Mouse (Mus musculus) thymus, adult 2 months (tissue): ENCODE measurements at regions not wholly inside any gene's neighbourhood (a gene's known extent, or its start where the extent isn't known, plus 50 kb on each side); places are given as distances from the start of the nearest gene placed in this dataset.

ENCODE experiments used
- DNase-seq: peaks from one replicate; pipeline ENCODE4 v3.0.0; 2021
- H3K27ac ChIP-seq: fragments of 200-500 bp; 2 replicates; pipeline ENCODE4 v1.5.1; 2012; ENCODE audit warnings: low read length, control low read depth; ENCODE audit not compliant: control insufficient read depth, insufficient read depth
- H3K27me3 ChIP-seq: fragments of 200-500 bp; 2 replicates; pipeline ENCODE4 v1.6.1; 2012; ENCODE audit warnings: mild to moderate bottlenecking, low read length, moderate library complexity, mixed read lengths; ENCODE audit not compliant: control insufficient read depth, insufficient read depth
- H3K36me3 ChIP-seq: fragments of 200-500 bp; 2 replicates; pipeline ENCODE4 v1.6.1; 2012; ENCODE audit warnings: mild to moderate bottlenecking, low read length, moderate library complexity; ENCODE audit not compliant: control insufficient read depth, insufficient read depth
- H3K4me1 ChIP-seq: fragments of 200-500 bp; replicated peaks from 2 replicates; pipeline ENCODE4 v1.6.1; 2012; ENCODE audit warnings: low read length; ENCODE audit not compliant: control insufficient read depth, insufficient read depth
- H3K4me3 ChIP-seq: fragments of 200-500 bp; 2 replicates; pipeline ENCODE4 v1.5.1; 2012; ENCODE audit warnings: mild to moderate bottlenecking, low read length, control low read depth, moderate library complexity; ENCODE audit not compliant: control insufficient read depth, insufficient read depth
- CTCF ChIP-seq: fragments of 200-500 bp; IDR thresholded peaks from 2 replicates; pipeline ENCODE4 v1.5.1; 2012; ENCODE audit warnings: mild to moderate bottlenecking, control low read depth, low read length, moderate library complexity, borderline replicate concordance; ENCODE audit not compliant: control insufficient read depth, poor library complexity, insufficient read depth; ENCODE audit errors: extremely low read depth
- POLR2A ChIP-seq: fragments of 200-500 bp; IDR thresholded peaks from 2 replicates; pipeline ENCODE4 v1.6.1; 2012; ENCODE audit warnings: mild to moderate bottlenecking, low read length, control low read depth, moderate library complexity; ENCODE audit not compliant: control insufficient read depth, poor library complexity, insufficient read depth; ENCODE audit errors: extremely low read depth
- WGBS: fragments of 180-500 bp; shearing (Covaris S2); methylation state at CpG from one replicate; pipeline ENCODE4 v1.1.7; 2018; 5-methylcytosine and 5-hydroxymethylcytosine counted together

GRCm38 (mm10) chr6:94789308-94789763, 89.4 kb upstream of the Lrig1 start:
- H3K4me3 ChIP-seq: no peak overlapping the region
- WGBS: 36% methylated on average over 5 of the region's 5 CpGs
- no peaks in the 10 kb centered on the region for H3K4me1 ChIP-seq
- H3K36me3 ChIP-seq: no peaks in the 10 kb centered on the region
- no peaks in the 10 kb centered on the region for H3K27me3 ChIP-seq
- no peak for TF ChIP-seq CTCF
- TF ChIP-seq POLR2A: no peak
- DNase-seq: no peak
- H3K27ac ChIP-seq: no peak overlapping the region

- no peak overlapping the region for H3K4me3 ChIP-seq
- peaks cover 4% of the 10 kb centered on the region; the same call in 1 of the 2 replicates for H3K4me1 ChIP-seq
- H3K27ac ChIP-seq: no peak overlapping the region
- no peaks in the 10 kb centered on the region for H3K36me3 ChIP-seq
- 95% methylated on average over 1 of the region's 1 CpGs for WGBS
- TF ChIP-seq CTCF (no peak), POLR2A (no peak)
- DNase-seq: no peak
- H3K27me3 ChIP-seq: no peaks in the 10 kb centered on the region
Observed at GRCm38 (mm10) chr6:94783471-94783870, 83.5 kb upstream of the Lrig1 start.

GRCm38 (mm10) chr6:94780621-94781020, 80.7 kb upstream of the Lrig1 start:
- Histone ChIP-seq H3K4me1 (peaks cover 4% of the 10 kb centered on the region; the same call in 1 of the 2 replicates), H3K27ac (no peak overlapping the region), H3K27me3 (no peaks in the 10 kb centered on the region), H3K4me3 (no peak overlapping the region), H3K36me3 (no peaks in the 10 kb centered on the region)
- TF ChIP-seq CTCF: no peak
- TF ChIP-seq POLR2A: no peak
- no peak for DNase-seq
- WGBS: 88% methylated on average over 4 of the region's 4 CpGs

GRCm38 (mm10) chr6:94779854-94780253, 79.9 kb upstream of the Lrig1 start:
- no peak overlapping the region for H3K27ac ChIP-seq
- H3K27me3 ChIP-seq: no peaks in the 10 kb centered on the region
- peaks cover 4% of the 10 kb centered on the region; the same call in 1 of the 2 replicates for H3K4me1 ChIP-seq
- no peak overlapping the region for H3K4me3 ChIP-seq
- TF ChIP-seq CTCF (no peak), POLR2A (no peak)
- H3K36me3 ChIP-seq: no peaks in the 10 kb centered on the region
- no peak for DNase-seq
- WGBS: 64% methylated on average over 7 of the region's 7 CpGs

GRCm38 (mm10) chr6:94779213-94779612, 79.3 kb upstream of the Lrig1 start:
- H3K4me3 ChIP-seq: no peak overlapping the region
- DNase-seq: no peak

GRCm38 (mm10) chr6:94778797-94779196, 78.8 kb upstream of the Lrig1 start:
- DNase-seq: no peak
- H3K27ac ChIP-seq: no peak overlapping the region
- peaks cover 4% of the 10 kb centered on the region; the same call in 1 of the 2 replicates for H3K4me1 ChIP-seq
- no peaks in the 10 kb centered on the region for H3K27me3 ChIP-seq
- TF ChIP-seq POLR2A (no peak), CTCF (no peak)
- WGBS: 17% methylated on average over 1 of the region's 1 CpGs
- H3K36me3 ChIP-seq: no peaks in the 10 kb centered on the region
- no peak overlapping the region for H3K4me3 ChIP-seq

More at GRCm38 (mm10) chr6:94779213-94779612, 79.3 kb upstream of the Lrig1 start:
- H3K36me3 ChIP-seq: no peaks in the 10 kb centered on the region
- WGBS: 59% methylated on average over 6 of the region's 7 CpGs
- no peaks in the 10 kb centered on the region for H3K27me3 ChIP-seq
- H3K4me1 ChIP-seq: peaks cover 4% of the 10 kb centered on the region; the same call in 1 of the 2 replicates
- H3K27ac ChIP-seq: no peak overlapping the region
- TF ChIP-seq POLR2A: no peak
- no peak for TF ChIP-seq CTCF

GRCm38 (mm10) chr6:94776585-94776984, 76.6 kb upstream of the Lrig1 start:
- DNase-seq: no peak
- TF ChIP-seq POLR2A (no peak), CTCF (no peak)
- no peak overlapping the region for H3K27ac ChIP-seq

More at GRCm38 (mm10) chr6:94776585-94776984, 76.6 kb upstream of the Lrig1 start:
- H3K4me3 ChIP-seq: no peak overlapping the region
- WGBS: 91% methylated on average over 4 of the region's 4 CpGs
- no peaks in the 10 kb centered on the region for H3K36me3 ChIP-seq
- H3K27me3 ChIP-seq: no peaks in the 10 kb centered on the region; the same call in 1 of the 2 replicates
- H3K4me1 ChIP-seq: peaks cover 4% of the 10 kb centered on the region; the same call in 1 of the 2 replicates
